Mouse (Mus musculus) ZHBTc4 (cell line): ENCODE data around the gene Nxn.
A peak's percentile ranks its signal among the peaks of the same experiment; 100 is the strongest.

ENCODE experiments used
- DNase-seq: peaks from one replicate; pipeline ENCODE4 v3.0.0-alpha.2; 2011; ENCODE audit warnings: low read depth, low spot score

Gene Nxn

DNA sequence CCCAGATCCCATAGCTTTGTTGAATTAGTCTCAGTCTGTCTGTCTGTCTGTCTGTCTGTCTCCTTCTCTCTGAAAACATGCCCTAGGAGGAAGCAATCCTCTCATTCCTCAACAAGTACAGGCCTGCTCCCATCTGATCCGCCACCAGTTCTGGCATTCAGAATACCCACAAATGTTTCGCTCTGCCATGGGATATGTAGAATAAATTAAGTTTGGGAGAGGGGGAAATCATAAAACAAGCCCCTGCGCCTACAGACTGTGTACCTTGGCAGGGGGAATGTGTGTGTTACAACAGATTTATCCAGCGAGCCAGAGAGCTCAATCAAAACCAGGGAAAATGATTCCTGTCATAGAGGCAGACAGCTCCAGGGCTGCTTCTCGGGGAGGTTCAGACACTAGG, 98.1 kb downstream of the Nxn start:
- DNase-seq = no peak

DNA sequence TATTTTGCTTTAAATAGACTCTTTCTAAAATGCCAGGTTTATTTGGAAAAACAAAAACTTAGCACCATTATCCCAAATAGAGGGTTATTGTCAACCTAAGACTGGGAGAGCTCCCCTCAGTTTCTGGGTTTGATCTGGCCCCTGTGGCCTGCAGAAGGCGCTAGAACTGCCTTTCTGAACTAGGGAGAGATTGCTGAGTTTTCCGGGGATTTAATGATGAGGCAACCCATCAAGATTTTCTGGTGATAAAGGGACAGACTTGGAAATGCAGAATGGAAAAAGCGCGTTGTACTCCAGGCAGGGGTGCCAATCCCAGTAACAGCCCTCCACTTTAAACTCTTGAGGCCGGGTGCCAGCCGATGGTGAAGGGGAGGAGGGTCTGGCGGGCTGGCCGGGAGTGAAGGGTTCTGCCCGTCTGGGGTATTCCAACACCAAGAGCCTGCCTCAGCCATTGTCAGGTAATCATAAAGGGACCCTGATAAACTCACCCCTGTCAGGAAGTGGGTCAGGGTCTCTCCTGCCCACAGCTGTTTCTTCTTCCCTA, 100.4 kb downstream of the Nxn start:
- no peak for DNase-seq

DNA sequence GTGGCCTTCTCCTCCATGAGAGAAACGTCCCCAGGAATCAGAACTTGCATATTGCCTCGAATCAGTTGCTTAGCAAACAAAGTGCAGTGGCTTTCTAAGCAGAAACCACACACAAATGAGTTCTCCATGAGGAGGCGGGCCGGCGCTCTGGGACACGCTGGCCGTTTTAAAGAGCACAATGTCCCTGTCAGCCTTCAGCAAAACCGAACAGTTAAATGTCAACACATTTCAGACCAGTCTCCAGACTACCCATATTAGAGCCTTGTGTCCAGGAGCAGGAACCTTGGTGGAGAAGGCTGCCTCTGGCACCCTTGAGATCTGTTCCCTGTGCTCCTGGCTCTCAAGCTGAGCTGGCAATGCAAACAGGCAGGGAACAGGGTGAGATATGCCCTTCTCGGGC, 101.7 kb downstream of the Nxn start:
- no peak for DNase-seq

- peak; percentile 29 for DNase-seq
Measured at GRCm38 (mm10) chr11:76294836-76295235, 104.1 kb downstream of the Nxn start.

- no peak for DNase-seq
Measured at GRCm38 (mm10) chr11:76294078-76294477, 104.9 kb downstream of the Nxn start.

- DNase-seq = peak; percentile 29
Measured at GRCm38 (mm10) chr11:76292831-76293230, 106.1 kb downstream of the Nxn start.

GRCm38 (mm10) chr11:76292398-76292797, 106.5 kb downstream of the Nxn start:
- DNase-seq = no peak

- DNase-seq = no peak
Measured at GRCm38 (mm10) chr11:76291960-76292359, 107.0 kb downstream of the Nxn start.

DNA sequence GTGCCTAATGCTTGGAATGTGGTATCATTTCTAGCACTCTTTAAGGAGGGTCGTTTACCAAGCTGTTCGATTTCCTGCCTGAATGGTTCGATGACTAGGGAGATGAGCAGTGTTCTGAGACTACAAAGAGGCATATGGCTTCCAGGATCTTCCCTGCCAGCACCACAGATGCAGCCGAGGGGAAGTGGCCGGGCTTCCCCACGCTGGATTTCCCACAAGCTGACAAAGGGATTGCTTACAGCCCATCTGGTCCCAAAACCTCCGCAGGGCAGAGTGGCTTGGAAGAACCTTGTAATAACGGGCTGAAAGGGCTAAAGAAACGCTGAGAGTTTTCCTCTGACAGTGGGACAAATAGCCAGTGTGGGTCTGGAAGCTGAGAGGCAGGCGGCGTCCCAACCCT, 108.6 kb downstream of the Nxn start:
- peak; percentile 36 for DNase-seq

- DNase-seq = no peak
Measured at GRCm38 (mm10) chr11:76288645-76289044, 110.3 kb downstream of the Nxn start.

DNA sequence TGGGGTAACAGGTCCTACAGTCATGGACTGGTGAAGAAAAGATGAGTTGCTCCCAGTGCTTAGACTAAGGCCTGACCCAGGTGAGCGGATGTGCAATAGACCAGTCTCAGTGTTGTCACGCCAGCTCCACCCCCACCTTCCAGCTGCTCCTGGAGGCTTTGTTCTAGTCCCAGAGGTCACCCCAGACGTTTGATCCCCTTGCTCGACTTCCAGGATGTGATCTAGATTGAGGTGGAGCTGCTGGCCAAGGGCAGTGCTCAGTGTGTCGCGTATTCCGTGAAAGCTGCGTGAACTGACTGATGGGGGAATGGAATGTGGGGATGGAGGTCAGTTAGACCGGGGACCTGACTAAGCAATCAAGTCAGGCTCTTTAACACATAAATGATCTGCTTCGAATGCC, 111.6 kb downstream of the Nxn start:
- DNase-seq = peak; percentile 94

DNA sequence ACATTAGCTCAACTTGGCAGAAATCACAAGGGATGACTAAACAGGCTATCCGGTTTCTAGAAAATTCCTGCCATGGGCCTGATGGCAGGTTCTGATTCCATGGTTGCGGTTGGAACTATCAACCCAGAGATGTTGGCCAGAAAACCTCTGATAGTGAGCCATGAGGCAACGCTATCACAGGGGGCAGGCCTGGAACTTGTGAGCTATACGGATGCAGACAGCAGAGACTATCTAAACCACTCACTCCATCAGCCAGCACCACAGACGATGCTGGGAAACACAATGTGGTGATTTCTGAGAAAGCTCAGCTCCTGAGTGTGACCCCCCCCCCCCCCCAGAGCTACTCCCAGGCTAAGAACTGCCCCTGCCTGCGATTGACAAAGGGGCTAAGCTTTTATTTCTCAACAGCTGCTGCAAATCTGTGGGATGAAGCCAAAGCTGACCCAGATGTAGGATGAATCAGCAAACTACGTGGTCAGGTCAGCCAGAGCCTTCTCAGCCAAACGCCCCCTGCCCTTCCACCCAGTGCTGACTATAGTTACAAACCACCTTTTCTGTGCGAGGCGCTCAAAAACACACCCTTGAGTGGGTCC, 112.3 kb downstream of the Nxn start:
- no peak for DNase-seq

DNA sequence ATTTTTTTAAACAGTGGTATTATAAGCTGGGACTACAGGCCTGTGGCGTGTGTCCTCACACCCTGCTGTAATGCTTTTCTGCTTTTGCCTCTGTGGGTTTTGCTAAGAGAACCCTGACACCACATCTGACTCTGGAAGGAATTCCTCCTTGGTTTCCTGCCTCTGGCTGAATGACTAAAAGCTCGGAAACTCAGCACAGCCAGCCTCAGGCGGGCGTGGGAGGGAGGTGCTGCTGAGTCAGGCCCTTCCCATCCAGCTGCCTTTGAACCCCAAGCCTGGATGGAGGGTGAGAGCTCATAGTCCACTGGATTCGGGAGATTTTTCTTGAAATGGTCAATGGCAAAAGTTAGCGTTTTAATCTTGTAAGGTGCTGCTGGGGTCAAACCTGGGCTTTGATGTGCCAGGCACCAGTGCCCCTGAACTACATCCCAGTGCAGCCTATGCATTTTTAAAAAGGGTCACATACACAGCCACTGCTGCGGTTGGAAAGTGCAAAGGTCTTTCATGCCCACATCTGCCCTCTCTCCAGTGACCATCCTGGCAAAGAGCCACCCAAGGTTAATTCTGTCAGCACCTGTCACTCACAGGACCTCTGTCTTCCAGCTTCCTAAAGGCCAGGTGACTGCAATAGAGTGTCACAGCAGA, 113.4 kb downstream of the Nxn start:
- no peak for DNase-seq

GRCm38 (mm10) chr11:76283841-76284240, 115.1 kb downstream of the Nxn start:
- no peak for DNase-seq

- no peak for DNase-seq
Measured at GRCm38 (mm10) chr11:76279971-76280370, 119.0 kb downstream of the Nxn start.

DNA sequence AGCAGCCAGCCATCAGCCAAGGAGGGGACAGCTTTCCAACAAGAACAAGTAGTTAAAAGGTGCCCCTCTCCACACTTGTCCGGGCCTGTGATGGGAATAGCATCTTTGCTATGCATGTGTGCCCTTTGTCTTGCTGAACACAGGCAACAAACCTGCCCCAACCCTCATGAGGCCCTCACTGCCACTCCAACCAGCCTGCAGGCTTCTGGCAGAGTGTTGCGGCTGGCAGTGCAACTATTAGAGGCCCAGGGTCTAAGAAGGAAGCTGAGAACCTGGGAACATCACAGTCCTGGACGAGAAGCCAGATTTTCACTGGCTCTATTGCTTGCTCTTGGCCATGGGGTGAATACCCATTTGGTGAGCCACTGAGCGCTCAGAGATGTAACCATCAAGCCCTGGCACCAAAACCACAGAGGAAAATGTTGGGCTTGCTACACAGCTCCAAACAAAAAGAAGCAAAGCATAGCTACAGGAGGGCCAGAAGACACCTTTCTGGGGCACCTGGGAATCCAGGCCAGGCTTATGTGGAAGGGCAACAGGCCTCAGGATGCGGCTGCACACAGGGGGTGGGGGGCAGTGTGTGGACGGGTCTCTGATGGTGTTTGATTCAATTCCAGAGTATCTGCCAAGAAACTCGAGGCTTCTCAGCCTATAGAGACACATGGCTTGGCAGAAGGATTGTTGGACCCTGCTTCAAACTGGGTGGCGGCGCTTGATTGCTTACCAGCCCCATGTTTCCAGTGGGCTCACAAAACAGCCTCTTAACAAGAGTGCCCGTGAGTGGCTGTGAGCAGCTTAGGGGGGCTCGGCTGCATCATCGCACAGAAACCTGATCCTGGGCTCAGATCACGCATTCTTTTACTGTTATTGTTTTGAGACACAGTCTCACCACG, 119.7 kb downstream of the Nxn start:
- DNase-seq = no peak

GRCm38 (mm10) chr11:76272440-76272839, 126.5 kb downstream of the Nxn start:
- no peak for DNase-seq

- peak; percentile 87 for DNase-seq
Measured at GRCm38 (mm10) chr11:76268521-76269065, 130.3 kb downstream of the Nxn start.

DNA sequence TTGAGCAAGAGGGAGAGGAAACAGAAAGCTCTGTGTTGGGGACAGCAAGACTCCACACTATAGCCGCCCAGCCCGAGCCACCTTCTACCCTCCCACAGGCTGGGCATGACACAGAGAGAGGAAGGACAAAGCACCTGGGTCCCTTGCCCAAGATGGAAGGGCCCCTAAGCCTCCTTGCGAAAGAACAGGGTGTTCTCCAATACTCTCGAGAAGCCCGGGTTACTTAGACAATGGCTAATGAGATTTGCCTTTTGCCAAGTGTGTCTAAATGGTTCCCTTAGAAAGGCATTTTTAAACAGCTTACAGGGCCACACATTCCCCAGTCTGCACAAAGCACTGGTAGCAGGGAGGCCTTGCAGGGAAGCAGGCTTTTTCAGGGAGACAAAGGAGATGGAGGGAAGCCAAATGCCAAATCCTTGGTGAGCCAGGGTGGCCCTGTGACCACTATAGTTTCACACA, 130.9 kb downstream of the Nxn start:
- no peak for DNase-seq

GRCm38 (mm10) chr11:76267550-76267949, 131.4 kb downstream of the Nxn start:
- no peak for DNase-seq

DNA sequence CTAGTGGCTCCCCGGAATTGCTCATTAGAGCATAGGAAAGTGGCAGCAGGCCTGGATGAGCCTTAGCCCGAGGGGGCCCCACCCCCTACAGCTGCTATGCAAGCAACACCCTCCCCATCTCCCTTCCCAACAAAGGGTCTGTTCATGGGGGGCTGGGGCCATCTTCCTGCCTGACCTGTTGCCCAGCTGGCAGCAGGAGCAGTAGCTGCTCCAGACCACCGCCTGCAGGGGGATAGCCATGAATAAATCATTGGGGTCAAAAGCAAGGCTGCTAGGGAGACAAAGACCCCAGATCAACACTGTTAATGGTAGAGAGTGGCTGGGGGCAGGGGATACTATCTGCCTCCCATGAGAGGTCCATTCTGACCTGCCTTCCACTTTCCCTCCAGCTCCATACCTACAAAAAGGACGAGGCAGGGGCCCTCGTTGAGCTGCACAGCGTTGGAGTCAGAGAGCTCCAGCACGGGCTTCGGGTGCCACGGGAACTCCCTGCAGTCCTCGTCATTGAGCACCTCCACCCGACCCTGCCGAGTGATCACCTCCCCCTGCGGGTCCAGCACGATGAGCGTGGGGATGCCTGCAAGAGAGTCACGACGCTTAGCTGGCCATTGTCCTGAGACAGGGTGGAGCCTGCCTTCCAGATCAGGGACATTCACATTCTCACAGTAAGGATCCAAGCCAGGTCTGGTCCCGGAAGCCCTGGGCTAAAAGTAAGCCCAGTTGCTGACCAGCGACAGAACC, 136.2 kb downstream of the Nxn start:
- peak; percentile 39 for DNase-seq
